Mouse (Mus musculus) liver, adult 2 months (tissue): Measurements from ENCODE around the gene D630045J12Rik. TPM values are rescaled to one million over a fixed set of nuclear protein-coding genes. Genes with fewer than 3 reads are reported as not detected.
A peak's percentile ranks its signal among the peaks of the same experiment; 100 is the strongest.

Experiments
- DNase-seq: peaks from one replicate; pipeline ENCODE4 v3.0.0-alpha.2; 2011; ENCODE audit warnings: low read depth, low spot score; ENCODE audit errors: extremely low read depth
- H3K27ac ChIP-seq: fragments of 200-500 bp; replicated peaks from 2 replicates; pipeline ENCODE4 v1.5.1; 2012; ENCODE audit warnings: low read depth, mild to moderate bottlenecking, control low read depth, inconsistent platforms, low read length; ENCODE audit not compliant: insufficient read depth
- H3K27me3 ChIP-seq: fragments of 200-500 bp; 2 replicates; pipeline ENCODE4 v1.6.1; 2012; ENCODE audit warnings: mild to moderate bottlenecking, moderate library complexity, low read length, inconsistent platforms; ENCODE audit not compliant: control insufficient read depth, insufficient read depth
- H3K36me3 ChIP-seq: fragments of 200-500 bp; 2 replicates; pipeline ENCODE4 v1.6.1; 2012; ENCODE audit warnings: low read length, inconsistent platforms; ENCODE audit not compliant: control insufficient read depth, insufficient read depth
- H3K4me1 ChIP-seq: fragments of 200-500 bp; 2 replicates; pipeline ENCODE4 v1.6.1; 2011; ENCODE audit warnings: low read length; ENCODE audit not compliant: control insufficient read depth, insufficient read depth
- H3K4me3 ChIP-seq: fragments of 200-500 bp; 2 replicates; pipeline ENCODE4 v1.5.1; 2011; ENCODE audit warnings: low read depth, mild to moderate bottlenecking, control low read depth, low read length, moderate library complexity; ENCODE audit not compliant: insufficient read depth
- H3K79me2 ChIP-seq: fragments of 200-500 bp; 2 replicates; pipeline ENCODE4 v1.6.1; 2012; ENCODE audit warnings: inconsistent platforms, mild to moderate bottlenecking, low read length, moderate library complexity; ENCODE audit not compliant: control insufficient read depth, insufficient read depth
- H3K9ac ChIP-seq: fragments of 200-500 bp; 2 replicates; pipeline ENCODE4 v1.6.1; 2012; ENCODE audit warnings: low read depth, mild to moderate bottlenecking, control low read depth, inconsistent platforms, low read length
- CTCF ChIP-seq: fragments of 200-500 bp; IDR thresholded peaks from 2 replicates; pipeline ENCODE4 v1.5.1; 2011; ENCODE audit warnings: low read depth, low read length, control low read depth
- POLR2A ChIP-seq: fragments of 200-500 bp; IDR thresholded peaks from 2 replicates; pipeline ENCODE4 v1.6.1; 2011; ENCODE audit warnings: low read length, control low read depth; ENCODE audit not compliant: insufficient read depth; ENCODE audit errors: extremely low read depth
- WGBS: fragments of 180-500 bp; shearing (Covaris S2); methylation state at CpG from one replicate; pipeline ENCODE4 v1.1.7; 2018; 5-methylcytosine and 5-hydroxymethylcytosine counted together
- polyA plus RNA-seq: library from polyadenylated mRNA; depleted of rRNA; stranded (reverse); fragments of >200 nt; gene quantifications from 2 replicates; pipeline ENCODE4 v1.2.3, GENCODE M21; 2012; rRNA removed
- total RNA-seq: library from RNA; depleted of rRNA; stranded (reverse); fragments of >200 nt; gene quantifications from 2 replicates; pipeline ENCODE4 v1.2.3, GENCODE M21; 2014; rRNA removed

Gene D630045J12Rik
- 0.46 and 0.47 TPM in 2 replicates for total RNA-seq
- polyA plus RNA-seq = 1.1 and 1.3 TPM in 2 replicates

DNA sequence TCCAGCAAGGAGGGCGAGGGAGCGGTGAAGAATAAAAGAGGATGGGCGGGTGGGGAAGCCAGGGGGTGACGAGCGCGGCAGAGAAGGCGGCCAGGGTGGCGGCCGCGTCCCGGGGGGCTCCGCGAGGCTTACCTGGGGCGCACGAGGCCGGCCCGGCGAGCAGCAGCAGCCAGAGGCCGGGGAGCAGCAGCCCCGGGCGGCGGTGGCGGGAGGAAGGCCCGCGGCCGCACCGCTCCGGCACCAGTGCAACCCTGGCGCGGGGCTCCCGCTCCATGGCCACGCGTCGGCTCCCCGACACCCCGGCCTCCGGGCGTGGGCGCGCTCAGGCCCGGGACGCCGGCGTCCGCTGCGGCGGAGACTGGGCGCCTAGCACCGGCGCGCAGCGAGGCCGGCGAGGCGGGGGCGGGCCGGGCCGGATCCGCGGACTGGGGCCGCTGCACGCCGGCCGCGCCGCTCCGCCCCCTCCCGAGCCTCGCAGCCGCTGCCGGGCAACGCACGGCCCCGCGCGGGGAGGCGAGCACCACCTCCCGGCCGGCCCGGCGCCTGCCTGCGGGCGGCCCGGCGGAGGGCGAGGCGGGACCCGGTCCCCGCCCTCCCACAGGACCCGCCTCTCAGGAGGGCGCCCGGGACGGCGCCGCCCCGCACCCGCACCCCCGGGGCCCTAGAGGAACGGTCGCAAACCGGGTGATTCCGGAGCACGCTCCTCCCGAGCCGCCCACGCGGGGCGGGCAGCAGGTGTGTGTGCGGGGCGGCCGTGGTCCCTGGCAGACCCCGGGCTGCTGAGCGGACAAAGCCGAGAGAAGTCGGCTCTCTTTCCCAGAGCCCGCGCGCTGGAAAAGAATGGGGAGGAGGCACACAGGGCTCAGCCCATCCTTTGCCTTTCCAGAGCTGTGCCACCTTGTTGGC lies at the start of gene D630045J12Rik:
D630045J12Rik (minus strand) TSS at position 274 of the 906 bp plus-strand sequence.
- Histone ChIP-seq H3K9ac (peak within 1 kb of the TSS; percentile 82), H3K79me2 (no peaks in the 10 kb centered on the region), H3K36me3 (no peaks in the 10 kb centered on the region), H3K4me1 (peaks cover 5% of the 10 kb centered on the region; the same call in 1 of the 2 replicates), H3K27ac (0 out of 2 replicates have a peak within 1 kb of the TSS, but pooled peaks have one; percentile 10), H3K27me3 (no peaks in the 10 kb centered on the region), H3K4me3 (peak within 1 kb of the TSS; percentile 86)
- 2% methylated on average over 114 of the region's 118 CpGs for WGBS
- TF ChIP-seq CTCF = peak; percentile 47
- TF ChIP-seq POLR2A = no peak
- peak; percentile 45 for DNase-seq

DNA sequence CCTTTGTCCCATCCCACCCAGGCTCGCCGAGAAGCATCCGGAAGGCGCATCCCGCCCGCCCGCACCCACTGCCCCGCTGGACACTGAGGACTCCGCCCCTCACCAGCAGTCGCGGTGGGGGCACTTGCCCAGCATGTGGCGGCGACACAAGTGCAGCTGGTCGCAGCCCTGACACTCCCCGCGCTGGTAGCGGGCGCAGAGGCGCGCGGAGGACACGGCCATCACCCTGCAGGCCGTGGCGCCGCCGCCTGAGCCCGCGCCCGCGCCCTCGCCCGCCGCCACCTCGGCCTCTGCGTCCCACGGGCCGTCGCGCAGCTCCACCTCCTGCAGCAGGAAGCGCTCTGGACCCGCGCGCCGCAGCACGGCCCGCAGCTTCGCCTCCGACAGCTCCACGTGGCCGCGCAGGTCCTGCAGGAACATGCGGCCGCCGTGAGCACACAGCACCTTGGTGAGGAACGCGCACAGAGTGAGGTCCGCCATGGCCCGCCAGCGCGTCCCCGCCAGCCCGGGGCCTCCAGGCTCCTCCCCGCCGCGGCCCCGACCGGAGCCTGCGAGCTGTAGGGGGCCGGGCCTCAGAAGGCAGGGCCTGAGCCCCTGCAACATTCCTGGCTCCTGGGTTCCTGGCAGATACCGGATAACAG lies 45.1 kb upstream of the D630045J12Rik start, which contains the start of gene Zc3hav1l:
Zc3hav1l (minus strand) TSS at position 499 of the 641 bp plus-strand sequence.
- Histone ChIP-seq H3K27me3 (no peaks in the 10 kb centered on the region), H3K79me2 (no peaks in the 10 kb centered on the region), H3K36me3 (no peaks in the 10 kb centered on the region), H3K9ac (peak within 1 kb of the TSS; percentile 71), H3K4me1 (no peaks in the 10 kb centered on the region), H3K4me3 (peak within 1 kb of the TSS; percentile 84), H3K27ac (no peak within 1 kb of the TSS)
- under 1% methylated on average over 70 of the region's 70 CpGs for WGBS
- TF ChIP-seq POLR2A (no peak), CTCF (no peak)
- DNase-seq = no peak

- DNase-seq = no peak
- Histone ChIP-seq H3K4me3 (peak overlapping the region; percentile 84; the same call in 1 of the 2 replicates), H3K27me3 (no peaks in the 10 kb centered on the region), H3K79me2 (no peaks in the 10 kb centered on the region), H3K27ac (no peak overlapping the region), H3K36me3 (no peaks in the 10 kb centered on the region), H3K4me1 (no peaks in the 10 kb centered on the region), H3K9ac (no peak overlapping the region; the same call in 1 of the 2 replicates)
- no peak for TF ChIP-seq CTCF
- TF ChIP-seq POLR2A = no peak
- WGBS = 11% methylated on average over 10 of the region's 10 CpGs
These were observed 44.4 kb upstream of the D630045J12Rik start for GRCm38 (mm10) chr6:38298246-38298635.

DNA sequence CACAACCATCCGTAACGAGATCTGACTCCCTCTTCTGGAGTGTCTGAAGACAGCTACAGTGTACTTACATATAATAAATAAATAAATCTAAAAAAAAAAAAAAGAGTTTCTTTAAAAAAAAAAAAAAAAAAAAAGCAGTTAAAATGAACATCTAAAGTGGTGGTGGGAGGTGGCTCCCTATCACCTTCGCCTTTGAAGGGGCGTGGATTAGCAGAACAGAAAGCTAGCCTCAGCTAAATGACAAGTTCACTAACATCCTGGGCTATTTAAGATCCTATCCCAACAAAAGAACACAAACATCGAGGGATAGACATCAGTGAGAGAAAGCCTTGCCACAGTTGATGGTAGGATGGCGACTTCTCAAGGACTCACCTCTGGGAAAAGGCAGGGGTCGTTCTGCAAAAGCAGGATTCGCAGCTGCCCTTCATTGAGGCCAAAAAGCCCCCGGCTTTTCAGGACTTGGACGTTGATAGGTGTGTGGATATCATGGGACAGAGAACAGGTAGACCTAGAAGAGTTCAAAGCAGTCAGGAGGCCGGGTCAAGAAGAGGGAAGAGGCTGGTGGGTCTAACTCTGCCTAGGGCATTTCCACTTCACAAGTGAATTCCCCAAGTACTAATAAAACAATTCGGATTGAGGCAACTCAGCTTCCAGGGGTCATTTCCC lies 43.9 kb upstream of the D630045J12Rik start:
- DNase-seq = no peak
- 71% methylated on average over 12 of the region's 12 CpGs for WGBS
- H3K4me3 ChIP-seq = no peak overlapping the region
- no peaks in the 10 kb centered on the region for H3K4me1 ChIP-seq
- TF ChIP-seq POLR2A = no peak
- no peak for TF ChIP-seq CTCF
- no peaks in the 10 kb centered on the region for H3K36me3 ChIP-seq
- no peaks in the 10 kb centered on the region for H3K27me3 ChIP-seq
- no peak overlapping the region for H3K27ac ChIP-seq
- H3K79me2 ChIP-seq = no peaks in the 10 kb centered on the region
- H3K9ac ChIP-seq = no peak overlapping the region

GRCm38 (mm10) chr6:38293708-38294107 lies 39.9 kb upstream of the D630045J12Rik start:
- no peaks in the 10 kb centered on the region for H3K27me3 ChIP-seq
- no peak for TF ChIP-seq CTCF
- no peak for TF ChIP-seq POLR2A
- no peak overlapping the region for H3K9ac ChIP-seq
- WGBS = 91% methylated on average over 3 of the region's 3 CpGs
- H3K4me1 ChIP-seq = no peaks in the 10 kb centered on the region
- no peaks in the 10 kb centered on the region for H3K79me2 ChIP-seq
- no peak for DNase-seq
- H3K36me3 ChIP-seq = no peaks in the 10 kb centered on the region
- no peak overlapping the region for H3K27ac ChIP-seq
- no peak overlapping the region for H3K4me3 ChIP-seq
